Mouse (Mus musculus) E14TG2a.4 (cell line): ENCODE measurements around the gene Wfdc5.

Experiments used
- CTCF ChIP-seq: conservative IDR thresholded peaks from 2 replicates; pipeline ENCODE4 v1.5.1; 2014; ENCODE audit warnings: low read length
- NANOG ChIP-seq: IDR thresholded peaks from 2 replicates; pipeline ENCODE4 v1.6.1; 2014; ENCODE audit warnings: borderline replicate concordance, low read length, mixed read lengths
- POU5F1 ChIP-seq: IDR thresholded peaks from 2 replicates; pipeline ENCODE4 v1.6.1; 2014; ENCODE audit warnings: low read length, borderline replicate concordance

DNA sequence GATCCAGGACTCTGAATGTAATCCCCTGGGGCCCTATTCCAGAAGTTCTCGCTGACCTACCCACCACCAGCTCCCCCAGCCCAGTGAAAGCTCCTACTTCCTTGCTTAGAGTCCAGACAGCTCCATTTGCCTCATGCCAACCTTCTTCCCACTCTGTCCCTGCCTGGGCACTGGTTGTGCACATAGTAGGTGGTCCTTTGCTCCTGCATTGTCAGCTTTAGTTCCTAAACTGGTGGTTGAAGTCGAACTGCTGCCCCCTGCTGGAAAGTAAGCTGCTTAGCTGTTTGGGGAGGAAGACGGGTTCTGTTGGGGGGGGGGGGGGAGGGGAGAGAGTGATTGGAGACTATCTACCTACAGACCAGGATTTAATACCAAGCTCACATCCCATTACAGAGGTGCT, 2.4 kb downstream of the Wfdc5 start:
- TF ChIP-seq CTCF (peak; percentile 20; the same call in 1 of the 2 replicates), POU5F1 (no peak), NANOG (no peak)
